Mouse (Mus musculus): ENCODE data around the gene Glra4.

GRCm38 (mm10) chrX:136779262-136779661 is 679 bp downstream of the Glra4 start:
- no peak for TF ChIP-seq CTCF (IDR thresholded peaks at IDR 0.05; ENCODE audit: low read depth)
- no peak for TF ChIP-seq EP300 (IDR thresholded peaks at IDR 0.05; ENCODE audit: low read depth)
